Mouse (Mus musculus) small intestine, adult 2 months (tissue): ENCODE measurements at regions not wholly inside any gene's neighbourhood (a gene's known extent, or its start where the extent isn't known, plus 50 kb on each side); places are given as distances from the start of the nearest gene placed in this dataset.

Source experiments
- H3K27ac ChIP-seq: fragments of 200-500 bp; 2 replicates; pipeline ENCODE4 v1.5.1; 2012; ENCODE audit warnings: low read depth, low read length, control low read depth, inconsistent platforms; ENCODE audit not compliant: insufficient read depth
- H3K27me3 ChIP-seq: fragments of 200-500 bp; 2 replicates; pipeline ENCODE4 v1.6.1; 2012; ENCODE audit warnings: mild to moderate bottlenecking, moderate library complexity, low read length, inconsistent platforms; ENCODE audit not compliant: control insufficient read depth, insufficient read depth
- H3K36me3 ChIP-seq: fragments of 200-500 bp; 2 replicates; pipeline ENCODE4 v1.6.1; 2012; ENCODE audit warnings: mild to moderate bottlenecking, low read length, control low read depth, inconsistent platforms; ENCODE audit not compliant: control insufficient read depth, insufficient read depth
- H3K4me1 ChIP-seq: fragments of 200-500 bp; 2 replicates; pipeline ENCODE4 v1.6.1; 2012; ENCODE audit warnings: low read length, inconsistent platforms, mixed read lengths; ENCODE audit not compliant: control insufficient read depth, insufficient read depth, insufficient read length
- H3K4me3 ChIP-seq: fragments of 200-500 bp; 2 replicates; pipeline ENCODE4 v1.5.1; 2012; ENCODE audit warnings: low read depth, mild to moderate bottlenecking, control low read depth, inconsistent platforms, low read length, moderate library complexity
- CTCF ChIP-seq: fragments of 200-500 bp; IDR thresholded peaks from 2 replicates; pipeline ENCODE4 v1.5.1; 2012; ENCODE audit warnings: low read depth, mild to moderate bottlenecking, control low read depth, inconsistent platforms, low read length, moderate library complexity, mixed read lengths; ENCODE audit not compliant: insufficient replicate concordance, insufficient read length; ENCODE audit errors: extremely low read depth
- POLR2A ChIP-seq: fragments of 200-500 bp; IDR thresholded peaks from 2 replicates; pipeline ENCODE4 v1.6.1; 2012; ENCODE audit warnings: low read depth, mild to moderate bottlenecking, control low read depth, inconsistent platforms, low read length, moderate library complexity
- WGBS: fragments of 180-500 bp; shearing (Covaris S2); methylation state at CpG from one replicate; pipeline ENCODE4 v1.1.7; 2018; 5-methylcytosine and 5-hydroxymethylcytosine counted together

DNA sequence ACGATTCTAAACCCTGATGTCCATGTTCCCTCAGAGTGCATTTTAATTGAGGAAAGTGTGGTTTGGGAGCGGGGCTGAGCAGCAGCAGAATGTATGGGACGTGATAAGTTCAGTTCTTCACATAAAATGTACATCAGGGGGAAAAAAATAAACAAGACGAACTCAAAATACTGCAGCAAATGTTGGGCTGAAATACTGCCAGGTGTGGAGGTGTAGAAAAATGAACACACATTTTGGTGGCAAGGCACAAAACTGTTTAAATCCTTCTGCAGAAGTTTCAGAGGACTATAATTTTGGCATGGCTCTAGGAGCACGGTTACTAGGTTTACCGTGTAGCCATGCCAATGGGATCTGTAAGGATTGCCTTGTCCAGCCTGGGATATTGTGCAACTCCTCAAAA, 81.3 kb upstream of the Rfx3 start:
- no peak for TF ChIP-seq POLR2A
- TF ChIP-seq CTCF, result no peak
- H3K4me3 ChIP-seq, result no peak overlapping the region

GRCm38 (mm10) chr19:28087607-28088546, 76.9 kb upstream of the Rfx3 start:
- Histone ChIP-seq H3K4me3 (no peak overlapping the region), H3K36me3 (no peaks in the 10 kb centered on the region), H3K4me1 (no peaks in the 10 kb centered on the region), H3K27ac (no peak overlapping the region), H3K27me3 (no peaks in the 10 kb centered on the region)
- WGBS, result 79% methylated on average over 12 of the region's 12 CpGs
- TF ChIP-seq POLR2A, result no peak
- no peak for TF ChIP-seq CTCF

More for the DNA sequence above, 81.3 kb upstream of the Rfx3 start:
- Histone ChIP-seq H3K27me3 (no peaks in the 10 kb centered on the region), H3K27ac (no peak overlapping the region), H3K36me3 (no peaks in the 10 kb centered on the region), H3K4me1 (no peaks in the 10 kb centered on the region)
- 81% methylated on average over 6 of the region's 6 CpGs for WGBS

DNA sequence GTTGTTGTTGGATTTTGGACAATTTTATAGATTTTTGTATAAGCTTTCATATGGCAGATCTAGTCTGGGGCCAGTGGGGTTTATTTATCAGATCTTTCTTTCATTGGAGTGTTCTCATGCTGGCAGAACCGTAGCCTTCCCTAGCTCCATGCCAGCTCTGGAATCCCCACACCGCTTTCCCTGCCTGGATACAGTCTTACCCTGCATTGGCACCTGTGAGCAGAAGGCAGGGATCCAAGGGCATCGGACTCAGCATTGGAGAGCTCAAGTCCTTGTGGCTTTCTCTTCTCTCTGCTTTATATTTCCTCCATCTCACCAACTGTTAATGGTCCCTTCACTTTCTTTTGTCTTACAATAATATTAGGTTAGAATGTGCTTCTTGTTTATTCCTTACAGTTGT, 59.4 kb upstream of the Rfx3 start:
- WGBS, result 85% methylated on average over 3 of the region's 3 CpGs
- no peak overlapping the region for H3K27ac ChIP-seq
- no peaks in the 10 kb centered on the region for H3K27me3 ChIP-seq
- no peaks in the 10 kb centered on the region for H3K36me3 ChIP-seq
- H3K4me1 ChIP-seq, result no peaks in the 10 kb centered on the region
- no peak for TF ChIP-seq CTCF
- TF ChIP-seq POLR2A, result no peak
- no peak overlapping the region for H3K4me3 ChIP-seq
